Mouse (Mus musculus) brain, embryonic 14.5 days (tissue): ENCODE measurements around the gene Invs.

Source experiments
- CTCF ChIP-seq: fragments of 200-500 bp; IDR thresholded peaks from 2 replicates; pipeline ENCODE4 v1.5.1; 2012; ENCODE audit warnings: inconsistent platforms, mild to moderate bottlenecking, moderate library complexity, borderline replicate concordance; ENCODE audit not compliant: insufficient read depth, insufficient read length; ENCODE audit errors: extremely low read depth
- POLR2A ChIP-seq: fragments of 200-500 bp; IDR thresholded peaks from 2 replicates; pipeline ENCODE4 v1.6.1; 2012; ENCODE audit warnings: mild to moderate bottlenecking, inconsistent platforms, borderline replicate concordance; ENCODE audit not compliant: poor library complexity, insufficient read depth, insufficient read length, severe bottlenecking; ENCODE audit errors: extremely low read depth

DNA sequence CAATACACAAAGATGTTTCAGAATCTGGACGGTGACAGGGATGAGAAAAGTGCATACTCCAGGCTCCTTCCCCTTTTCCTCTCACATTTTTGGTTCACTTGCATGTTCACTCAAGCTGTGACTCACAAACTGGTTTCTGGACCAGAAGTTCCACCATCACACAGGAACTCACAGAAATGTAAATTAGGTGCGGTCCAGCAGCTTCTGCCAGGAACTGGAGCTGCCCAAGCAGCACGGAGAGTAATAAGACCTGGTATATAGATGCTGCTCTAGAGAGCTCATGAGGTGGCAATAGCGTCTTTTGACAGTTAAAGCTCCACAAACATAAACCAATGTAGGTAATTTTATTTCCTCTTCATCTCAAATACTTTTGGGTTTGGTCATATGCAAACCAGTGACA, 37.1 kb upstream of the Invs start:
- no peak for TF ChIP-seq CTCF
- TF ChIP-seq POLR2A = no peak
